Mouse (Mus musculus) R1 (cell line): ENCODE measurements around the gene Txn1.

Experiments
- DNase-seq: peaks from one replicate; pipeline ENCODE4 v3.0.0-alpha.2; 2018; ENCODE audit warnings: low read depth, low spot score

Gene Txn1

DNA sequence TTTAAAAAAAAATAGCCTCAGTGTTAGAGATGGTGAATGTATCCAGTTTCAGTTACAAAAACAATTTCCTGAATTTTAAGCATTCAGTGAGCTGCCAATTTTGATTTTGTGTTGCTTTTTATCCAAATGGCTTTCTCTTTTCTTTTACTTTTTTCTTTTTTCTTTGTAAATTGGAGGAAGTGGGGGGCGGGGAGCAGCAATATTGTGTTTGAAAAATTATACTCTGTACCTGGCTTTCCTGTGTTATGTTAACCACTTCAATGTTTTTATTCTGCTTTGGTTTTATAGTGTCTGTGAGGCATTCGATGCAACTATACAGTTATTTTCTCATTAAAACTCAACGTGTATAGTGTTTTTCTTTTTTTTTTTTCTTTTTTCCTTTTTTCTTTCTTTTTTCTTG lies 59.6 kb downstream of the Txn1 start:
- DNase-seq, result no peak

DNA sequence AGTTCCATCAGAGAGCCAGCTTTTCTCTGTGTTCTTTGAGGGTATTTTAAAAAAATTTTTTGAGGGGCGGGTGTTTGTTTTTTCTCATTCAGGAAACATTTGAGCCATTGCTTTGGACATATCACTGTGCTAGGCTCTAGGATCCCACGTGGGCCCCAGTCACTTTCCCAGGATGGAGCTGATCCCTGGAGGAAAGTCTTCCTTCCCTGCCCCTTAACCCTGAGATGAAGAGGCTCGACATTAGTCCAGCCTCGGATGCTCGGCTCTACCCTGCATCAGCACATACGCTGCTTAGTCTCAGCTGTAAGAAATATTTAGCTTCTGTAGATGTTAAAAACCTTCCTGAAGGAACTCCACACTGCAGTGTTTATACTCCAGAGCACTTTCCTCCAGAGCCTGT lies 60.3 kb downstream of the Txn1 start:
- no peak for DNase-seq

DNA sequence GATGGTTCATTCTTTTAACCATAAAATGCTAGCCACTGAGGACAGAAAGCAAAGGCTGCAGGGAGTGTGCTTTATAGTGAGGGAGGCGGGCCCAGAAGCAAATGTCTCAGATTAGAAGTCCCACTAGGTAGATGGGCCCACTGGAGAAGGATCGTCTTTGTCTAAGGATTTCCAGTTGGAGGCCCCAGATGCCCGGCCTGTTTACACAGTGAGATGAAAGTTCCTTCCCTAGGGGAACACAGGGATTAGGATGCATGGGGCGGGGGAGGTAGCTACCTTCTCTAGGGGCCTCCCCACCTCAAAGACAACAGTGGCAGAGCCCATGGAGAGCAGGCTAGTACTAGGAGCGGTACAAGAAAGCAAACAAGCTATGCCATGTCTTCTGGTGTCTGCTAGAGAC lies 61.1 kb downstream of the Txn1 start:
- DNase-seq, result no peak
